Mouse (Mus musculus): ENCODE measurements around the gene Olfr199. TPM values are rescaled to one million over a fixed set of nuclear protein-coding genes. Genes with fewer than 3 reads are reported as not detected.
"Not testable (repeated sequence)": the region's sequence is repeated elsewhere in the genome, so short reads cannot be mapped to it uniquely, and the experiment has no call there.

The Olfr199 gene
- polyA plus RNA-seq (2012; ENCODE audit: insufficient read depth, insufficient read length, missing spikeins): not detected in 2 replicates

- not testable (repeated sequence) for H3K27ac ChIP-seq (replicated peaks; ENCODE audit: low read depth, low read length); H3K4me1 ChIP-seq (ENCODE audit: control insufficient read depth, insufficient read depth, insufficient read length, low read length); H3K4me3 ChIP-seq (ENCODE audit: insufficient read depth, low read depth, low read length)
Observed at GRCm38 (mm10) chr16:59219667-59220066, at the start of gene Olfr199. TSS of gene Olfr199 (minus strand) at chr16:59219767.

GRCm38 (mm10) chr16:59269097-59269496 is 49.5 kb upstream of the Olfr199 start:
- H3K4me3 ChIP-seq (ENCODE audit: insufficient read depth, low read depth, low read length); H3K4me1 ChIP-seq (ENCODE audit: control insufficient read depth, insufficient read depth, insufficient read length, low read length); H3K27ac ChIP-seq (replicated peaks; ENCODE audit: low read depth, low read length): not testable (repeated sequence)

GRCm38 (mm10) chr16:59249684-59250083 is 30.1 kb upstream of the Olfr199 start:
- Histone ChIP-seq H3K4me1 (ENCODE audit: control insufficient read depth, insufficient read depth, insufficient read length, low read length) (no peaks in the 10 kb centered on the region), H3K4me3 (ENCODE audit: insufficient read depth, low read depth, low read length) (no peak overlapping the region)

GRCm38 (mm10) chr16:59217861-59218260 is 1.7 kb downstream of the Olfr199 start:
- not testable (repeated sequence) for H3K4me3 ChIP-seq (ENCODE audit: insufficient read depth, low read depth, low read length); H3K4me1 ChIP-seq (ENCODE audit: control insufficient read depth, insufficient read depth, insufficient read length, low read length); H3K27ac ChIP-seq (replicated peaks; ENCODE audit: low read depth, low read length)

More at GRCm38 (mm10) chr16:59249684-59250083, 30.1 kb upstream of the Olfr199 start:
- no peak overlapping the region for H3K27ac ChIP-seq (replicated peaks; ENCODE audit: low read depth, low read length)

GRCm38 (mm10) chr16:59203433-59203832 is 16.1 kb downstream of the Olfr199 start, which contains the start of gene Olfr198:
TSS of gene Olfr198 (minus strand) at chr16:59203533.
- not testable (repeated sequence) for H3K4me1 ChIP-seq (ENCODE audit: control insufficient read depth, insufficient read depth, insufficient read length, low read length); H3K4me3 ChIP-seq (ENCODE audit: insufficient read depth, low read depth, low read length); H3K27ac ChIP-seq (replicated peaks; ENCODE audit: low read depth, low read length)

- Histone ChIP-seq H3K27ac (replicated peaks; ENCODE audit: low read depth, low read length) (no peak within 1 kb of the TSS), H3K4me1 (ENCODE audit: control insufficient read depth, insufficient read depth, insufficient read length, low read length) (no peaks in the 10 kb centered on the region), H3K4me3 (ENCODE audit: insufficient read depth, low read depth, low read length) (no peak within 1 kb of the TSS)
Observed at GRCm38 (mm10) chr16:59170354-59170753, 49.2 kb downstream of the Olfr199 start, which contains the start of gene Olfr196. TSS of gene Olfr196 (minus strand) at chr16:59170454.

Other genes with a start within 250 kb of the Olfr199 start
- not detected in 2 replicates for gene Olfr183, start 224.4 kb downstream of the Olfr199 start, polyA plus RNA-seq (2012; ENCODE audit: insufficient read depth, insufficient read length, missing spikeins)
- not detected in 2 replicates for gene Olfr186, start 189.5 kb downstream of the Olfr199 start, polyA plus RNA-seq (2012; ENCODE audit: insufficient read depth, insufficient read length, missing spikeins)
- gene Olfr187, start 180.0 kb downstream of the Olfr199 start, polyA plus RNA-seq (2012; ENCODE audit: insufficient read depth, insufficient read length, missing spikeins): not detected in 2 replicates
- gene Olfr190, start 141.8 kb downstream of the Olfr199 start, polyA plus RNA-seq (2012; ENCODE audit: insufficient read depth, insufficient read length, missing spikeins): not detected in 2 replicates
- gene Olfr191, start 129.9 kb downstream of the Olfr199 start, polyA plus RNA-seq (2012; ENCODE audit: insufficient read depth, insufficient read length, missing spikeins): not detected in 2 replicates
- not detected in 2 replicates for gene Olfr193, start 107.9 kb downstream of the Olfr199 start, polyA plus RNA-seq (2012; ENCODE audit: insufficient read depth, insufficient read length, missing spikeins)
- gene Olfr194, start 98.7 kb downstream of the Olfr199 start, polyA plus RNA-seq (2012; ENCODE audit: insufficient read depth, insufficient read length, missing spikeins): not detected in 2 replicates
- gene Olfr195, start 72.7 kb downstream of the Olfr199 start, polyA plus RNA-seq (2012; ENCODE audit: insufficient read depth, insufficient read length, missing spikeins): not detected in 2 replicates
- gene Olfr196, start 49.3 kb downstream of the Olfr199 start, polyA plus RNA-seq (2012; ENCODE audit: insufficient read depth, insufficient read length, missing spikeins): not detected in 2 replicates
- gene Olfr198, start 16.2 kb downstream of the Olfr199 start, polyA plus RNA-seq (2012; ENCODE audit: insufficient read depth, insufficient read length, missing spikeins): not detected in 2 replicates
- gene Olfr201, start 52.9 kb upstream of the Olfr199 start, polyA plus RNA-seq (2012; ENCODE audit: insufficient read depth, insufficient read length, missing spikeins): not detected in 2 replicates
- not detected in 2 replicates for gene Olfr202, start 67.0 kb upstream of the Olfr199 start, polyA plus RNA-seq (2012; ENCODE audit: insufficient read depth, insufficient read length, missing spikeins)
- not detected in 2 replicates for gene Olfr203, start 79.1 kb upstream of the Olfr199 start, polyA plus RNA-seq (2012; ENCODE audit: insufficient read depth, insufficient read length, missing spikeins)
- gene Olfr204, start 98.5 kb upstream of the Olfr199 start, polyA plus RNA-seq (2012; ENCODE audit: insufficient read depth, insufficient read length, missing spikeins): not detected in 2 replicates
- not detected in 2 replicates for gene Olfr205, start 111.4 kb upstream of the Olfr199 start, polyA plus RNA-seq (2012; ENCODE audit: insufficient read depth, insufficient read length, missing spikeins)
- gene Olfr206, start 129.5 kb upstream of the Olfr199 start, polyA plus RNA-seq (2012; ENCODE audit: insufficient read depth, insufficient read length, missing spikeins): not detected in 2 replicates
- gene Olfr209, start 144.2 kb upstream of the Olfr199 start, polyA plus RNA-seq (2012; ENCODE audit: insufficient read depth, insufficient read length, missing spikeins): not detected in 2 replicates
- not detected in 2 replicates for gene Gabrr3, start 187.6 kb upstream of the Olfr199 start, polyA plus RNA-seq (2012; ENCODE audit: insufficient read depth, insufficient read length, missing spikeins)

Measured in brown adipose tissue, adult 24 weeks (tissue).